Mouse (Mus musculus) cerebellum, adult (tissue): ENCODE data around the gene Nomo1.

Source experiments
- ATAC-seq: cut with Nextera tagmentation; 2 replicates; pipeline ENCODE4 v1.9.2; 2017; ENCODE audit warnings: mild to moderate bottlenecking, moderate library complexity, mixed read lengths; ENCODE audit not compliant: insufficient number of reproducible peaks, low FRiP score, low TSS enrichment

Gene Nomo1

DNA sequence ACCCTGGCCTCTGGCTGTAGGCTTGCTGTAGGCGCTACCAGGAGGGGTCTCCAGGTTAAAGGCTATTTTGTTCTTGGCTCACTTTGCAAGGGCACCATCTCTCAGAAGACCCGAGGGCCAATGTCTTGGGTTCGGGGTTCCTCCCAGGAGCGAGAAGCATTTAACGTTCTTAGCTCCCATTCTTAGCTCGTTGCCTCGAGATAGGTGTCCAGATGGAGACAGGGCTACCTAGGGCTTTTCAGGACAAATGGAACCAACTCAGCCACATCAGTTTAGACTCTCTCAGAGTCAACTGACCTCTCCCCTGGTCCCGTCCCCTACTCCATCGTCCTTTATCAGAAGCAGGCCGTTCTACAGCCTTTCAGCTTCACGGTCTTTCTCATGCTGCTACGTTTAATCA is 98.7 kb downstream of the Nomo1 start:
- ATAC-seq: no peak
